ENCODE assay signal across 22 mouse cellular contexts in the genomic region with DNA sequence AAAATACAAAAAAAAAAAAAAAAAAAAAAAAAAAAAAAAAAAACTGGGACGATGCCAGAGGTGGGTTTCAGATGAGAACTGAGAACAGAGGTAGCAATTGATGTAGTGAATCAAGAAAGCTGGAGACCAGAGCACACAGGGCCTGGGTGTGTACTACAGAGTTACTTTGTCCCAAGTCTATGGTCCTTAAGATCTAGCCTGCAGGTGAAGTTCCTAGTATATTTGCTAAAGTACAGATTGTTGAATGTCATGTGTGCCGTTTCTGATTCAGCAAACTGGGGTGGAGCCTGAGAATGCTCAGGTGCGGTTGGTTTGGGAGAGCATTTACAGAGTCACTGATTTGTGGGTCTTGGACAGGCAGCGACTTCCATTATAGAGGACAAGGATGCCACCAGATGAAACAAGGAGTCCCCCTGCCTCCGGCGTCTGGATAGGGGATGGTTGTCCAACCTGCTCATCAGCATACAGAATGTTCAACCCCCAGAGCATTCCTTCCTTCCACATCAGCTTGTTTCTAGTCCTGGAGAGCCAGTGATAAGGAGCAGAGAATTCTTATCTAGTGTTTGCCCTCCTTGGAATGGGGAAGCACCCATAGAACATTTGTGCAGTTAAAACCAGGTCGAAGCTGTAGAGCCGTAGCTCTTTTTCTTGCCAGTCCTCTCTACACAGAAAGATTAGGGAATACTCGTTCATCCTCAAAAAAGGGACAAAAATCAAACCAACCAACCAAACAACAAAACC.
DNase-seq lines count a peak whose midpoint lies in the region; ATAC-seq and TF ChIP-seq lines count a peak whose summit lies in the region.
"Had no signal": no experiment of that assay in that cellular context is flagged by ENCODE, and none has a peak within 500 bp of the region (broad histone marks: within the 10 kb centered on the region; RNA-seq: fewer than 3 reads in every experiment).

No protein-coding gene starts in this region.

- H3K9me3 ChIP-seq in stomach, embryonic 16.5 days (replicated peaks; ENCODE audit: control insufficient read depth, low read length): no peaks in the 10 kb centered on the region
- no peaks in the 10 kb centered on the region for H3K9me3 ChIP-seq in liver, embryonic 11.5 days (ENCODE audit: control insufficient read depth, low read length)
- no peaks in the 10 kb centered on the region for H3K9me3 ChIP-seq in intestine, embryonic 15.5 days
- no peaks in the 10 kb centered on the region for H3K9me3 ChIP-seq in forebrain, embryonic 14.5 days (replicated peaks; ENCODE audit: control insufficient read depth, low read length)
- H3K9me3 ChIP-seq: embryonic facial prominence, embryonic 12.5 days; heart, embryonic 13.5 days; hindbrain, embryonic 12.5 days had no signal

- H3K27ac ChIP-seq in stomach, embryonic 16.5 days (ENCODE audit: low read length): no peak overlapping the region
- no peak overlapping the region for H3K27ac ChIP-seq in liver, embryonic 11.5 days (ENCODE audit: low read depth, low read length)
- H3K27ac ChIP-seq in intestine, embryonic 15.5 days: no peak overlapping the region
- no peak overlapping the region for H3K27ac ChIP-seq in forebrain, embryonic 14.5 days (ENCODE audit: low read depth, low read length)
- H3K27ac ChIP-seq: embryonic facial prominence, embryonic 12.5 days; gastrocnemius, adult 2 months; heart, embryonic 13.5 days; hindbrain, embryonic 12.5 days had no signal

- H3K4me3 ChIP-seq in lung, adult 2 months (replicated peaks; ENCODE audit: extremely low read depth, low read depth, low read length): no peak overlapping the region
- H3K4me3 ChIP-seq in stomach, embryonic 16.5 days (replicated peaks; ENCODE audit: low read length): no peak overlapping the region
- H3K4me3 ChIP-seq in liver, embryonic 11.5 days (ENCODE audit: low read depth, low read length): no peak overlapping the region
- H3K4me3 ChIP-seq in intestine, embryonic 15.5 days (replicated peaks): no peak overlapping the region
- H3K4me3 ChIP-seq in forebrain, embryonic 14.5 days (ENCODE audit: low read depth, low read length): no peak overlapping the region
- H3K4me3 ChIP-seq: embryonic facial prominence, embryonic 12.5 days; gastrocnemius, adult 2 months; heart, embryonic 13.5 days; hindbrain, embryonic 12.5 days had no signal

- H3K4me1 ChIP-seq in lung, adult 2 months (ENCODE audit: control insufficient read depth, insufficient read depth, low read length): no peaks in the 10 kb centered on the region
- H3K4me1 ChIP-seq in stomach, embryonic 16.5 days (ENCODE audit: control insufficient read depth, insufficient read depth, low read length): no peaks in the 10 kb centered on the region
- no peaks in the 10 kb centered on the region for H3K4me1 ChIP-seq in liver, embryonic 11.5 days (replicated peaks; ENCODE audit: control insufficient read depth, insufficient read depth, low read length)
- H3K4me1 ChIP-seq in intestine, embryonic 15.5 days (replicated peaks): no peaks in the 10 kb centered on the region
- H3K4me1 ChIP-seq in forebrain, embryonic 14.5 days (ENCODE audit: control insufficient read depth, insufficient read depth, low read length): no peaks in the 10 kb centered on the region
- H3K4me1 ChIP-seq: embryonic facial prominence, embryonic 12.5 days; hindbrain, embryonic 12.5 days had no signal

- peak; percentile 78 for DNase-seq in heart, adult 11 months
- no peak for DNase-seq in heart, postnatal 25 days (ENCODE audit: low spot score)
- peak; percentile 38 for DNase-seq in lung, adult 2 months
- peak; percentile 12 for DNase-seq in lung, postnatal 10 days
- DNase-seq in liver, embryonic 11.5 days (ENCODE audit: low spot score): no peak
- no peak for DNase-seq in forebrain, embryonic 14.5 days (ENCODE audit: low spot score)
- DNase-seq: adrenal gland, adult 2 months; adrenal gland, postnatal 36 days; B cell, adult 2 months; cerebellum, adult 2 months; cerebellum, postnatal 14 days; forebrain, postnatal 0 days; gastrocnemius, adult 2 months; gastrocnemius, postnatal 25 days; heart, postnatal 4 days had no signal

- TF ChIP-seq POLR2A in lung, adult 2 months (IDR thresholded peaks at IDR 0.05; ENCODE audit: borderline replicate concordance, extremely low read depth, low read depth, low read length): no peak

- H3K4me2 ChIP-seq in stomach, embryonic 16.5 days (ENCODE audit: low read depth, low read length): no peak overlapping the region
- H3K4me2 ChIP-seq in liver, embryonic 11.5 days: no peak overlapping the region
- no peak overlapping the region for H3K4me2 ChIP-seq in intestine, embryonic 15.5 days (replicated peaks)
- H3K4me2 ChIP-seq in forebrain, embryonic 14.5 days (ENCODE audit: low read length): no peak overlapping the region
- H3K4me2 ChIP-seq: embryonic facial prominence, embryonic 12.5 days; heart, embryonic 13.5 days; hindbrain, embryonic 12.5 days had no signal

- ATAC-seq in stomach, embryonic 16.5 days (ENCODE audit: insufficient read depth, low FRiP score): peak; percentile 76; the same call in 1 of the 2 replicates
- no peak for ATAC-seq in liver, embryonic 11.5 days (replicated peaks; ENCODE audit: low FRiP score)
- no peak for ATAC-seq in intestine, embryonic 15.5 days
- ATAC-seq in forebrain, embryonic 14.5 days: no peak
- ATAC-seq: CD4-positive, CD25-positive, alpha-beta regulatory T cell, adult 4 months; forebrain, postnatal 0 days; hindbrain, embryonic 16.5 days had no signal

- 66% methylated on average over 9 of the region's 9 CpGs for WGBS in lung, adult 2 months
- WGBS in stomach, embryonic 16.5 days: 53% methylated on average over 9 of the region's 9 CpGs
- 56% methylated on average over 9 of the region's 9 CpGs for WGBS in liver, embryonic 11.5 days
- WGBS in intestine, embryonic 15.5 days: 60% methylated on average over 9 of the region's 9 CpGs
- WGBS in forebrain, embryonic 14.5 days: 91% methylated on average over 9 of the region's 9 CpGs

- intact Hi-C loops in heart, postnatal 25 days (cut with DNase I): no loop called here

- H3K36me3 ChIP-seq in stomach, embryonic 16.5 days (ENCODE audit: control insufficient read depth, insufficient read depth, low read length): no peaks in the 10 kb centered on the region
- no peaks in the 10 kb centered on the region for H3K36me3 ChIP-seq in liver, embryonic 11.5 days (ENCODE audit: control insufficient read depth, insufficient read depth, low read length)
- no peaks in the 10 kb centered on the region for H3K36me3 ChIP-seq in intestine, embryonic 15.5 days
- no peaks in the 10 kb centered on the region for H3K36me3 ChIP-seq in forebrain, embryonic 14.5 days (ENCODE audit: control insufficient read depth, insufficient read depth, low read length)
- H3K36me3 ChIP-seq: embryonic facial prominence, embryonic 12.5 days; heart, embryonic 13.5 days; hindbrain, embryonic 12.5 days had no signal

- H3K9ac ChIP-seq in stomach, embryonic 16.5 days (ENCODE audit: low read length): no peak overlapping the region
- no peak overlapping the region for H3K9ac ChIP-seq in liver, embryonic 11.5 days (ENCODE audit: low read depth, low read length)
- H3K9ac ChIP-seq in intestine, embryonic 15.5 days: no peak overlapping the region
- no peak overlapping the region for H3K9ac ChIP-seq in forebrain, embryonic 14.5 days (ENCODE audit: low read length)
- H3K9ac ChIP-seq: embryonic facial prominence, embryonic 12.5 days; forebrain, postnatal 0 days; heart, embryonic 13.5 days; hindbrain, embryonic 12.5 days had no signal

- H3K27me3 ChIP-seq in stomach, embryonic 16.5 days (ENCODE audit: control insufficient read depth, insufficient read depth, low read length): no peaks in the 10 kb centered on the region
- no peaks in the 10 kb centered on the region for H3K27me3 ChIP-seq in liver, embryonic 11.5 days (replicated peaks; ENCODE audit: control insufficient read depth, insufficient read depth, low read length)
- H3K27me3 ChIP-seq in intestine, embryonic 15.5 days (replicated peaks): no peaks in the 10 kb centered on the region
- H3K27me3 ChIP-seq in forebrain, embryonic 14.5 days (replicated peaks; ENCODE audit: control insufficient read depth, insufficient read depth, low read length): no peaks in the 10 kb centered on the region
- H3K27me3 ChIP-seq: embryonic facial prominence, embryonic 12.5 days; heart, embryonic 13.5 days; hindbrain, embryonic 12.5 days had no signal

- no peak for TF ChIP-seq CTCF in lung, adult 2 months (IDR thresholded peaks at IDR 0.05; ENCODE audit: insufficient read depth, low read length)

Comparison
In these comparisons a context has a peak if more than half of its experiments do, and no peak if none do; other contexts are left out.
1. DNase-seq: peak in heart, adult 11 months (single experiment), lung, adult 2 months (single experiment) and lung, postnatal 10 days (single experiment); none in heart, postnatal 25 days (single experiment), liver, embryonic 11.5 days (single experiment) and forebrain, embryonic 14.5 days (single experiment).